Mouse (Mus musculus) liver, embryonic 16.5 days (tissue): Measurements from ENCODE around the gene Trim11. TPM values are rescaled to one million over a fixed set of nuclear protein-coding genes. Genes with fewer than 3 reads are reported as not detected.

ENCODE experiments used
- ATAC-seq: fragments of 200-750 bp; cut with Nextera tagmentation; 2 replicates; pipeline ENCODE4 v1.8.0; 2017; ENCODE audit warnings: low read depth, mild to moderate bottlenecking, moderate number of reproducible peaks, moderate library complexity
- H3K27ac ChIP-seq: fragments of 300-500 bp; sonication (generic); 2 replicates; pipeline ENCODE4 v1.5.1; 2014; ENCODE audit warnings: mild to moderate bottlenecking, low read length
- H3K27me3 ChIP-seq: fragments of 300-500 bp; sonication (generic); 2 replicates; pipeline ENCODE4 v1.6.1; 2014; ENCODE audit warnings: low read depth, low read length, mixed read lengths; ENCODE audit not compliant: control insufficient read depth, insufficient read depth
- H3K36me3 ChIP-seq: fragments of 300-500 bp; sonication (generic); 2 replicates; pipeline ENCODE4 v1.6.1; 2014; ENCODE audit warnings: mild to moderate bottlenecking; ENCODE audit not compliant: control insufficient read depth, insufficient read depth
- H3K4me1 ChIP-seq: fragments of 300-500 bp; sonication (generic); 2 replicates; pipeline ENCODE4 v1.6.1; 2014; ENCODE audit warnings: low read depth, low read length, mixed read lengths; ENCODE audit not compliant: control insufficient read depth
- H3K4me2 ChIP-seq: fragments of 300-500 bp; sonication (generic); 2 replicates; pipeline ENCODE4 v1.6.1; 2014; ENCODE audit warnings: low read depth, low read length, mixed read lengths
- H3K4me3 ChIP-seq: fragments of 300-500 bp; sonication (generic); 2 replicates; pipeline ENCODE4 v1.5.1; 2014; ENCODE audit warnings: low read depth, mild to moderate bottlenecking, low read length
- H3K9ac ChIP-seq: fragments of 300-500 bp; sonication (generic); 2 replicates; pipeline ENCODE4 v1.6.1; 2014; ENCODE audit warnings: low read depth, low read length
- H3K9me3 ChIP-seq: fragments of 300-500 bp; sonication (generic); replicated peaks from 2 replicates; pipeline ENCODE4 v1.6.1; 2016; ENCODE audit warnings: low read length; ENCODE audit not compliant: control insufficient read depth
- WGBS: fragments of 180-500 bp; shearing (Covaris S2); extraction: QIAGEN DNeasy Blood & Tissue Kit; methylation state at CpG from one replicate; pipeline ENCODE4 v1.1.7; 2014; ENCODE audit not compliant: insufficient replicate concordance; 5-methylcytosine and 5-hydroxymethylcytosine counted together
- polyA plus RNA-seq: library from polyadenylated mRNA; unstranded; fragments of >200 nt; fragmentation: Nextera tagmentation; extraction: Ambion mirVana; gene quantifications from 2 replicates; pipeline ENCODE4 v1.2.1, GENCODE M21; 2015

The Trim11 gene
- polyA plus RNA-seq, 1 experiment from 2014 or later, result 8.2 TPM

DNA sequence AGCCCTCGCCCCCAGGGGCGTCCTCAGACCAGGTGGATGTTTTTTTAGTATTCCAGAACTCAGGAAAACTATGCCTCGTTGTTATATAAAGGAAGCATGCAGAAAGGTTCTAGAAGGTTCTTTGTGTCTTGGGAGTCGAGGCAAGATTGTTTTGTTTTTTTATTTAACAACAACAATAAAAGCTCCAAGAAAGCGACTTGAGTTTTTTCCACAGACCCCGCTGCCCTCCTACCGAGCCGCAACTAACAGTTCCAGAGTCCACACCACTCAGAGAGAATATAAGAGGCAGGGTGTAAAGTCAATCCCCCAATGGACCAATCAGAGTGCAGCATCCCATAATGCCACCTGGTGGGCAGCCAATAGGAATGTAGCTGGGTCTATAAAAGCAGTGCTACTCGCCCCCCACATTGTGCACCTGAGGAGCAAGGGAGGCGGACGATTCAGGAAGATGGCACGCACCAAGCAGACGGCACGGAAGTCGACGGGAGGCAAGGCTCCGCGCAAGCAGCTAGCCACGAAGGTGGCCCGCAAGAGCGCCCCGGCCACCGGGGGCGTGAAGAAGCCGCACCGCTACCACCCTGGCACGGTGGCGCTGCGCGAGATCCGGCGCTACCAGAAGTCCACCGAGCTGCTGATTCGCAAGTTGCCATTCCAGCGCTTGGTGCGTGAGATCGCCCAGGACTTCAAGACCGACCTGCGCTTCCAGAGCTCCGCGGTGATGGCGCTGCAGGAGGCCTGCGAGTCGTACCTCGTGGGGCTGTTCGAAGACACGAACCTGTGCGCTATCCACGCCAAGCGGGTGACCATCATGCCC, 16.3 kb upstream of the Trim11 start:
- Histone ChIP-seq H3K36me3 (peaks cover 12% of the 10 kb centered on the region), H3K27me3 (peaks cover 15% of the 10 kb centered on the region), H3K4me3 (no peak overlapping the region), H3K27ac (no peak overlapping the region), H3K9ac (no peak overlapping the region), H3K4me1 (peaks cover 37% of the 10 kb centered on the region), H3K4me2 (no peak overlapping the region), H3K9me3 (peaks cover 3% of the 10 kb centered on the region; the same call in 1 of the 2 replicates)
- WGBS, result 54% methylated on average over 50 of the region's 50 CpGs
- ATAC-seq, result no peak

DNA sequence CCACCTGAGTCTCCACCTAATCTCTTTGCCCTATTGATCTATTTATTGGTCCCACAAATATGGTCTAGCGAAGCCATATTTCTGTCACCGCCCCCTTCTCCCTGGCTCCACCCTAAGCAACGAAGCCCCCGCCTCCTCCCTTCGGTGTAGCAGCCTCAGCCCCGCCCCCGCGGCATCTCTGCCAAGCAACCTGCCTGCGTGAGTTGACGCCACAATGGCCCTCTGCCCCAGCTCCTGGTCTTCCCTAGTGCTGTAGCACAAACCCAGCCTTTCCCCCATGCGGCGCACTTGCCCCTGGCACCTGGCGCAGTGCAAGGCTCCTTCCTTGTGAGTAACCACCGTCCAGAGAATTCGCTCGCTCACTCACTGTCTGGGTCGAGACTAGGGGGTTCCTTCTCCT, 14.3 kb upstream of the Trim11 start:
- ATAC-seq, result no peak
- no peaks in the 10 kb centered on the region for H3K36me3 ChIP-seq
- no peak overlapping the region for H3K4me3 ChIP-seq
- H3K9me3 ChIP-seq, result peaks cover 3% of the 10 kb centered on the region; the same call in 1 of the 2 replicates
- H3K27ac ChIP-seq, result no peak overlapping the region
- WGBS, result 30% methylated on average over 17 of the region's 17 CpGs
- peaks cover 24% of the 10 kb centered on the region for H3K4me1 ChIP-seq
- H3K4me2 ChIP-seq, result 0 out of 2 replicates have a peak overlapping the region, but pooled peaks have one; percentile 4
- H3K9ac ChIP-seq, result no peak overlapping the region
- peaks cover 15% of the 10 kb centered on the region for H3K27me3 ChIP-seq

DNA sequence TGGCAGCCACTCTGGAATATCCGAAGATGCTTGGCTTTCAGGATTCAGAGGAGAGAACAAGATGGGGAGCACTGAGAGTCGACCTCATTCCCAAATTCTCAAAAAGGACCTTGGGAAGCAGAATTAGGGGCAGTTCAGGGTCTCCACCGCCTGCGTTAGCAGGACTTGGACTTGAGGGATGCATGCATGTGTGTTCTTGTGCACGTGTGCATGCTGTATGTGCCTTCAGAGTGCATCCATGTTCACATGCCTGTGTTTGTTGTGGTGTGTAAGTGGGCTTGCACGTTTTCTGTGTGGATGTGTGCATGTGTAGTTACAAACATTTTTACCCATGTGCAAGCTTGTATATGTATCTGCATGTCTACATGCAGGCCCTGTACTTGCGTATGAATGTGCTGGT, 13.7 kb upstream of the Trim11 start:
- peaks cover 22% of the 10 kb centered on the region for H3K4me1 ChIP-seq
- 68% methylated on average over 7 of the region's 7 CpGs for WGBS
- no peak overlapping the region for H3K27ac ChIP-seq
- H3K36me3 ChIP-seq, result no peaks in the 10 kb centered on the region
- no peak overlapping the region for H3K9ac ChIP-seq
- peaks cover 3% of the 10 kb centered on the region; the same call in 1 of the 2 replicates for H3K9me3 ChIP-seq
- ATAC-seq, result no peak
- H3K4me3 ChIP-seq, result no peak overlapping the region
- peaks cover 15% of the 10 kb centered on the region for H3K27me3 ChIP-seq
- H3K4me2 ChIP-seq, result no peak overlapping the region

DNA sequence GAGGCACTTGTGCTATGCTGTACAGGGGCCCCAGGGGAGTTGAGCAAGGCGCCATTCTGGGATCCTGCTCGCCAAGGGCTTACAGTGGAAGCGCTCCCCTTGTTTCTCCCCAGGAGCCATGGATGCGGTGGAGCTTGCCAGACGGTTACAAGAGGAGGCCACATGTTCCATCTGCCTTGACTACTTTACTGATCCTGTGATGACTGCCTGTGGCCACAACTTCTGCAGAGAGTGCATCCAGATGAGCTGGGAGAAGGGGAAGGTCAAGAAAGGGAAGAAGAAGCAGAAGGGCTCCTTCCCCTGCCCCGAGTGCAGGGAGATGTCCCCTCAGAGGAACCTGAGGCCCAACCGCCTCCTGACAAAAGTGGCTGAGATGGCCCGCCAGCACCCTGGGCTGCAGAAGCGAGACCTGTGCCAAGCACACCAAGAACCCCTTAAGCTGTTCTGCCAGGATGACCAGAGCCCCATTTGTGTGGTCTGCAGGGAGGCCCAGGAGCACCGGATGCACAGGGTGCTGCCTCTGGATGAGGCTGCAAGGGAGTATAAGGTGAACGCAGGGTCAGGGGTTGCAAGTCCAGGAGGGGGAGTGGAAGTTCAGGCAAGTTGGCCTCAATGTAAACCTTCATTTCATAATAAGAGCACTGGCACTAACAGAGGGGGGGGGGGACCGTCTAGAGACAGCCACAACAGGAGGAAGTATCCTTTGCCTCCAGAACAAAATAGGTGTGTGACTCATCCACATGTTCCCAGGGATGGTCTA, 12.7 kb upstream of the Trim11 start:
- peaks cover 3% of the 10 kb centered on the region; the same call in 1 of the 2 replicates for H3K9me3 ChIP-seq
- H3K36me3 ChIP-seq, result no peaks in the 10 kb centered on the region
- peaks cover 15% of the 10 kb centered on the region for H3K27me3 ChIP-seq
- 0 out of 2 replicates have a peak, but pooled peaks have one; percentile 33 for ATAC-seq
- H3K4me3 ChIP-seq, result no peak overlapping the region
- no peak overlapping the region for H3K27ac ChIP-seq
- H3K4me2 ChIP-seq, result no peak overlapping the region
- H3K9ac ChIP-seq, result no peak overlapping the region
- H3K4me1 ChIP-seq, result peaks cover 17% of the 10 kb centered on the region
- 43% methylated on average over 12 of the region's 12 CpGs for WGBS

DNA sequence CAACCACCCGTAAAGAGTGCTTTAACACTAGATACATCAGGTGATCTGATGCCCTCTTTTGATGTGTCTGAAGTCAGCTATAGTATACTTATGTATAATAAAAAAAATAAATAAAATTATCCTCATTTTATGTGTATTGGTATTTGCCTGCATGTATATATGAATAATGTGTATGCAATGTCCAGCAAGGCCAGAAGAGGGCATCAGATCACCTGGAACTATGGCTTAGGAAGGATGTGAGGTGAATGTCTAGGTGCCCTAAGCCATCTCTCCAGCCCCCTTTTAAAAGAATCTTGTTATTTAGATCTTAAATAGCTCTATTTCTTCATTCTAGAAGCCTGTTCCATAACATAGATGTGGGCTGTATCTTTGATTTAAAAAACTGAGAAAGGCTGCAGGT, 10.5 kb upstream of the Trim11 start:
- Histone ChIP-seq H3K27ac (no peak overlapping the region), H3K27me3 (peaks cover 2% of the 10 kb centered on the region), H3K4me3 (no peak overlapping the region), H3K9ac (no peak overlapping the region), H3K4me1 (peaks cover 17% of the 10 kb centered on the region), H3K9me3 (no peaks in the 10 kb centered on the region), H3K4me2 (no peak overlapping the region), H3K36me3 (peaks cover 2% of the 10 kb centered on the region; the same call in 1 of the 2 replicates)
- ATAC-seq, result no peak
- 86% methylated on average over 1 of the region's 1 CpGs for WGBS

DNA sequence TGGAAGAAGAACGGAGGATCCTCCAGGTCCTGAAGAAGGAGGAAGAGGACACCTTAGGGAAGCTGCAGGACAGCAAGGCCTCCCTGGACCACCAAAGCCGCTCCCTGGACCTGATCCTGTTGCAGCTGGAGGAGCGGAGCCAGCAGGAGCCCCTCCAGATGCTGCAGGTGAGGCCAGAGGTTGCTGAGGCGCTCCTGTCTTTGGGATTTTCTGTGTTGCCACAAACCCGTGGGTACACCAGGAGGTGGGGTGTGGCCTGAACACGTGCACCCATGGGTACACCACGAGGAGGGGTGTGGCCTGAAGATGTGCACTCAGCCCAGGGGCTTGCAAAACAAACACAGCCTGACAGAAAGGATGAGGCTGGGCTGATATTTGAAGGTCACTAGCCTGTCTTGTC, 9.3 kb upstream of the Trim11 start:
- WGBS, result 56% methylated on average over 7 of the region's 7 CpGs
- ATAC-seq, result peak; percentile 20; the same call in 1 of the 2 replicates
- Histone ChIP-seq H3K9me3 (no peaks in the 10 kb centered on the region), H3K4me2 (no peak overlapping the region), H3K27ac (no peak overlapping the region), H3K9ac (no peak overlapping the region), H3K4me1 (peaks cover 14% of the 10 kb centered on the region), H3K36me3 (peaks cover 2% of the 10 kb centered on the region; the same call in 1 of the 2 replicates), H3K27me3 (no peaks in the 10 kb centered on the region; the same call in 1 of the 2 replicates), H3K4me3 (no peak overlapping the region)

DNA sequence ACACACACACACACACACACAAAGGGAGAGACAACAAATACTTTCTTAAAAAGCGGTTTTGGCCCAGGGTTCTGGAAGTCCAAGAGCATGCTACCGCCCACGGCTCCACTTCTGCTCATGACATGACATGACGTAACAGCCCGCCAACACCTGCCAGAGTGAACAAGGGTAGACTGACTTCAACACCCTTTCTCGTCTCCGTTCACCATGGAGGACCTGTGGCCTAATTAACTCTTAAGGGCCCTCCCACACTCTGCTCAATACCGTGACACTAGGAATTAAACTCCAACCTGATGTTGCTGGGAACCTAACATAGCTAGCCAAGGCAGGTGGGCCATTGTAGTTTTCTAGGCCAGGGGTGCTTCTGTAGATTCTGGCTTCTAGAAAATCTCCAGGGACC, 8.9 kb upstream of the Trim11 start:
- WGBS, result 73% methylated on average over 8 of the region's 8 CpGs
- ATAC-seq, result 0 out of 2 replicates have a peak, but pooled peaks have one; percentile 9
- Histone ChIP-seq H3K9ac (no peak overlapping the region), H3K9me3 (no peaks in the 10 kb centered on the region), H3K4me2 (no peak overlapping the region), H3K27me3 (no peaks in the 10 kb centered on the region), H3K4me1 (peaks cover 12% of the 10 kb centered on the region), H3K36me3 (peaks cover 2% of the 10 kb centered on the region; the same call in 1 of the 2 replicates), H3K27ac (no peak overlapping the region), H3K4me3 (no peak overlapping the region)

DNA sequence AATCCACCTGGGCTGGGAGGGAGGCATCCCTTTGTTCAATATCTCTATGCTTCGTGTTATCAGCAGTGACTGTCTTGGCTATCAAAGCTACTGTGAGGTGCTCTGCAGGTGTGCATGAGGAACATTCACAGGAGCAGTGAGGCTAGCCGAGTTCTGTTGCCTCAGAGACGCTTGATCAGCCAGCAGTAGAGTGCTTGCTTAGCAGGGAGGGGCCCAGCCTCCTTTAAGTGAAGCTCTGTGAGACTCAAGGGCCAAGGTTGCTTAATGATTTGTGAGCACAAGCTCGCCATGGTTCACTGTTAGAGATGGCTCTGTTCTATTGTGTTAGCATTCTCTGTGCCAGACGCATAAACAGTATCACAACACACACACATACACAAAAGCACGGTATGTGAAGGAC, 8.2 kb upstream of the Trim11 start:
- no peak overlapping the region for H3K9ac ChIP-seq

More for the DNA sequence above, 8.2 kb upstream of the Trim11 start:
- Histone ChIP-seq H3K9me3 (no peaks in the 10 kb centered on the region), H3K4me1 (peaks cover 12% of the 10 kb centered on the region), H3K36me3 (peaks cover 2% of the 10 kb centered on the region; the same call in 1 of the 2 replicates), H3K4me3 (no peak overlapping the region), H3K27ac (no peak overlapping the region), H3K4me2 (no peak overlapping the region), H3K27me3 (no peaks in the 10 kb centered on the region)
- ATAC-seq, result no peak
- 60% methylated on average over 6 of the region's 6 CpGs for WGBS
